Mouse (Mus musculus) lung, adult 2 months (tissue): Measurements from ENCODE around the gene Tpcn1.

Source experiments
- CTCF ChIP-seq: fragments of 200-500 bp; IDR thresholded peaks from 2 replicates; pipeline ENCODE4 v1.5.1; 2011; ENCODE audit warnings: mild to moderate bottlenecking, low read length, control low read depth; ENCODE audit not compliant: insufficient read depth
- POLR2A ChIP-seq: fragments of 200-500 bp; IDR thresholded peaks from 2 replicates; pipeline ENCODE4 v1.6.1; 2011; ENCODE audit warnings: low read depth, mild to moderate bottlenecking, control low read depth, low read length, borderline replicate concordance; ENCODE audit errors: extremely low read depth

DNA sequence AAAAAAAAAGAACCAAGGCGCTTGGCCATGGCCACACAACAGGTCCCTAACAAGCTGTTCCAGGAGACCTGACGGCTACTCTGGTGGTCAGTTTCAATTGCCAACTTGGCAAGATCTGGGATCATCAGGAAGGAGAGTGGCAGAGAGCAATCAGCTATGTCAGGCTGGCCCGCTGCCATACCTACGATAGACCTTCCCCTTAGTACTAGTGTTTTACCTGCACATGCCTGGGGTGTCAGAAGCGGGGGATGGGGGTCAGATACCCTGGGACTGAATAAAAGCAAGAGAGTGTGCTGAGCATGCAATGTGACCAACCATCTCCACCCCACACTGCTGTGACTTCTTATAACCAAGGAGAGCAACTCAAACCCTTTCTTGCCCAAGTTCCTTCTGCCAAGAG lies 22.4 kb upstream of the Tpcn1 start:
- TF ChIP-seq CTCF (no peak), POLR2A (no peak)
